Mouse (Mus musculus) limb, embryonic 13.5 days (tissue): ENCODE data around the gene Cyb5d1. TPM values are rescaled to one million over a fixed set of nuclear protein-coding genes. Genes with fewer than 3 reads are reported as not detected.

Experiments
- ATAC-seq: fragments of 200-750 bp; cut with Nextera tagmentation; 2 replicates; pipeline ENCODE4 v1.8.0; 2017; ENCODE audit warnings: low read depth, moderate number of reproducible peaks, moderate TSS enrichment; ENCODE audit not compliant: low FRiP score
- H3K27ac ChIP-seq: fragments of 300-500 bp; sonication (generic); 2 replicates; pipeline ENCODE4 v1.5.1; 2015; ENCODE audit warnings: inconsistent platforms, mild to moderate bottlenecking, moderate library complexity
- H3K27me3 ChIP-seq: fragments of 300-500 bp; sonication (generic); 2 replicates; pipeline ENCODE4 v1.6.1; 2015; ENCODE audit warnings: mild to moderate bottlenecking, inconsistent platforms
- H3K36me3 ChIP-seq: fragments of 300-500 bp; sonication (generic); 2 replicates; pipeline ENCODE4 v1.6.1; 2015; ENCODE audit warnings: inconsistent platforms, mild to moderate bottlenecking, moderate library complexity
- H3K4me1 ChIP-seq: fragments of 300-500 bp; sonication (generic); 2 replicates; pipeline ENCODE4 v1.6.1; 2015; ENCODE audit warnings: inconsistent platforms
- H3K4me2 ChIP-seq: fragments of 300-500 bp; sonication (generic); replicated peaks from 2 replicates; pipeline ENCODE4 v1.6.1; 2015; ENCODE audit warnings: inconsistent platforms, mild to moderate bottlenecking, moderate library complexity
- H3K4me3 ChIP-seq: fragments of 300-500 bp; sonication (generic); 2 replicates; pipeline ENCODE4 v1.5.1; 2015; ENCODE audit warnings: moderate library complexity, mild to moderate bottlenecking, inconsistent platforms
- H3K9ac ChIP-seq: fragments of 300-500 bp; sonication (generic); 2 replicates; pipeline ENCODE4 v1.6.1; 2015; ENCODE audit warnings: mild to moderate bottlenecking, inconsistent platforms
- H3K9me3 ChIP-seq: fragments of 300-500 bp; sonication (generic); 2 replicates; pipeline ENCODE4 v1.6.1; 2016; ENCODE audit warnings: inconsistent platforms
- WGBS: fragments of 180-500 bp; shearing (Covaris S2); methylation state at CpG from one replicate; pipeline ENCODE4 v1.1.7; 2015; 5-methylcytosine and 5-hydroxymethylcytosine counted together
- polyA plus RNA-seq: library from polyadenylated mRNA; unstranded; fragments of >200 nt; fragmentation: Nextera tagmentation; extraction: Ambion mirVana; gene quantifications from 2 replicates; pipeline ENCODE4 v1.2.1, GENCODE M21; 2015

The Cyb5d1 gene
- polyA plus RNA-seq, 1 experiment from 2014 or later = 38.1 TPM

GRCm38 (mm10) chr11:69357690-69358089, 37.7 kb downstream of the Cyb5d1 start:
- no peak overlapping the region for H3K4me3 ChIP-seq
- no peak overlapping the region for H3K27ac ChIP-seq
- H3K9me3 ChIP-seq = no peaks in the 10 kb centered on the region
- peaks cover 99% of the 10 kb centered on the region for H3K36me3 ChIP-seq
- H3K27me3 ChIP-seq = no peaks in the 10 kb centered on the region
- H3K9ac ChIP-seq = no peak overlapping the region
- WGBS = 84% methylated on average over 12 of the region's 12 CpGs
- peaks cover 4% of the 10 kb centered on the region for H3K4me1 ChIP-seq
- no peak overlapping the region for H3K4me2 ChIP-seq
- ATAC-seq = peak; percentile 26; the same call in 1 of the 2 replicates

GRCm38 (mm10) chr11:69356544-69356943, 38.9 kb downstream of the Cyb5d1 start:
- Histone ChIP-seq H3K4me3 (no peak overlapping the region), H3K27ac (no peak overlapping the region), H3K9me3 (no peaks in the 10 kb centered on the region), H3K4me2 (no peak overlapping the region), H3K27me3 (no peaks in the 10 kb centered on the region), H3K9ac (no peak overlapping the region), H3K36me3 (peaks cover 100% of the 10 kb centered on the region), H3K4me1 (no peaks in the 10 kb centered on the region)
- ATAC-seq = no peak
- WGBS = 83% methylated on average over 5 of the region's 5 CpGs

- no peaks in the 10 kb centered on the region for H3K27me3 ChIP-seq
- peaks cover 2% of the 10 kb centered on the region for H3K4me1 ChIP-seq
- H3K9me3 ChIP-seq = no peaks in the 10 kb centered on the region
- ATAC-seq = no peak
- H3K4me2 ChIP-seq = no peak overlapping the region
- H3K9ac ChIP-seq = no peak overlapping the region
- H3K27ac ChIP-seq = no peak overlapping the region
- H3K4me3 ChIP-seq = no peak overlapping the region
- WGBS = 87% methylated on average over 24 of the region's 26 CpGs
- H3K36me3 ChIP-seq = peaks cover 88% of the 10 kb centered on the region
Measured at GRCm38 (mm10) chr11:69346441-69346840, 49.0 kb downstream of the Cyb5d1 start.

Other genes starting within 250 kb of the Cyb5d1 start
- gene Alox12b, start 238.6 kb downstream of the Cyb5d1 start, polyA plus RNA-seq = 0.22 and 0.25 TPM in 2 replicates
- gene Alox8, start 197.8 kb downstream of the Cyb5d1 start, polyA plus RNA-seq = 0.08 and 0.09 TPM in 2 replicates
- 0.09 and 0.25 TPM in 2 replicates for gene Gucy2e, start 158.6 kb downstream of the Cyb5d1 start, polyA plus RNA-seq
- 25.3 and 26.4 TPM in 2 replicates for gene Cntrob, start 71.9 kb downstream of the Cyb5d1 start, polyA plus RNA-seq
- gene Trappc1, start 71.7 kb downstream of the Cyb5d1 start, polyA plus RNA-seq = 153 and 162 TPM in 2 replicates
- gene Kcnab3, start 69.4 kb downstream of the Cyb5d1 start, polyA plus RNA-seq = 2.4 and 2.8 TPM in 2 replicates
- 24.6 and 24.9 TPM in 2 replicates for gene Rnf227, start 55.2 kb downstream of the Cyb5d1 start, polyA plus RNA-seq
- gene Chd3, start 26.2 kb downstream of the Cyb5d1 start, polyA plus RNA-seq = 117 and 119 TPM in 2 replicates
- 127 and 137 TPM in 2 replicates for gene Naa38, start 144 bp downstream of the Cyb5d1 start, polyA plus RNA-seq
- gene Tmem88, start 2.6 kb upstream of the Cyb5d1 start, polyA plus RNA-seq = 24.0 and 25.6 TPM in 2 replicates
- gene Kdm6b, start 18.0 kb upstream of the Cyb5d1 start, polyA plus RNA-seq = 47.3 and 49.3 TPM in 2 replicates
- 2.2 and 2.4 TPM in 2 replicates for gene Dnah2, start 153.5 kb upstream of the Cyb5d1 start, polyA plus RNA-seq
- gene Efnb3, start 164.6 kb upstream of the Cyb5d1 start, polyA plus RNA-seq = 45.8 and 47.6 TPM in 2 replicates
- gene Wrap53, start 184.6 kb upstream of the Cyb5d1 start, polyA plus RNA-seq = 28.3 and 31.0 TPM in 2 replicates
- gene Trp53, start 184.7 kb upstream of the Cyb5d1 start, polyA plus RNA-seq = 158 and 161 TPM in 2 replicates
- 5.7 and 6.0 TPM in 2 replicates for gene Atp1b2, start 210.3 kb upstream of the Cyb5d1 start, polyA plus RNA-seq
- gene Shbg, start 222.3 kb upstream of the Cyb5d1 start, polyA plus RNA-seq = 0.22 TPM in 1 of 2 replicates, not detected in the other
- gene Sat2, start 226.4 kb upstream of the Cyb5d1 start, polyA plus RNA-seq = 24.1 and 28.0 TPM in 2 replicates
- gene Fxr2, start 237.4 kb upstream of the Cyb5d1 start, polyA plus RNA-seq = 37.3 and 38.0 TPM in 2 replicates